Mouse (Mus musculus) forebrain, postnatal 0 days (tissue): ENCODE results near the gene Gm9821. TPM values are rescaled to one million over a fixed set of nuclear protein-coding genes. Genes with fewer than 3 reads are reported as not detected.

Experiments used
- ATAC-seq: fragments of 200-750 bp; cut with Nextera tagmentation; 2 replicates; pipeline ENCODE4 v1.8.0; 2017; ENCODE audit warnings: mild to moderate bottlenecking, moderate library complexity
- DNase-seq: peaks from one replicate; pipeline ENCODE4 v3.0.0-alpha.2; 2015
- H3K27ac ChIP-seq: fragments of 300-500 bp; sonication (generic); 2 replicates; pipeline ENCODE4 v1.5.1; 2014; ENCODE audit warnings: low read depth, mild to moderate bottlenecking, antibody characterized with exemption, low read length, moderate library complexity, mixed read lengths
- H3K27me3 ChIP-seq: fragments of 300-500 bp; sonication (generic); 2 replicates; pipeline ENCODE4 v1.6.1; 2014; ENCODE audit warnings: mild to moderate bottlenecking, low read length, mixed read lengths; ENCODE audit not compliant: insufficient read depth
- H3K36me3 ChIP-seq: fragments of 300-500 bp; sonication (generic); 2 replicates; pipeline ENCODE4 v1.6.1; 2014; ENCODE audit warnings: mild to moderate bottlenecking, moderate library complexity; ENCODE audit not compliant: insufficient read depth
- H3K4me1 ChIP-seq: fragments of 300-500 bp; sonication (generic); 2 replicates; pipeline ENCODE4 v1.6.1; 2014; ENCODE audit warnings: antibody characterized with exemption; ENCODE audit not compliant: insufficient read depth
- H3K4me2 ChIP-seq: fragments of 300-500 bp; sonication (generic); 2 replicates; pipeline ENCODE4 v1.6.1; 2014; ENCODE audit warnings: low read depth, mild to moderate bottlenecking, moderate library complexity
- H3K4me3 ChIP-seq: fragments of 300-500 bp; sonication (generic); 2 replicates; pipeline ENCODE4 v1.5.1; 2014; ENCODE audit warnings: low read depth, low read length, mixed read lengths
- H3K9ac ChIP-seq: fragments of 300-500 bp; sonication (generic); 2 replicates; pipeline ENCODE4 v1.6.1; 2014; ENCODE audit warnings: mild to moderate bottlenecking
- H3K9me3 ChIP-seq: fragments of 300-500 bp; sonication (generic); 2 replicates; pipeline ENCODE4 v1.6.1; 2016; ENCODE audit warnings: low read length
- CTCF ChIP-seq: sonication (generic); IDR thresholded peaks from 2 replicates; pipeline ENCODE4 v1.5.1; 2016; ENCODE audit warnings: antibody characterized with exemption, control low read depth, low read depth
- WGBS: fragments of 180-500 bp; shearing (Covaris S2); extraction: QIAGEN DNeasy Blood & Tissue Kit; methylation state at CpG from one replicate; pipeline ENCODE4 v1.1.7; 2014; 5-methylcytosine and 5-hydroxymethylcytosine counted together
- polyA plus RNA-seq: library from polyadenylated mRNA; unstranded; fragments of >200 nt; fragmentation: Nextera tagmentation; extraction: Ambion mirVana; gene quantifications from 2 replicates; pipeline ENCODE4 v1.2.1, GENCODE M21; 2015
- total RNA-seq: library from RNA; depleted of rRNA; stranded (reverse); fragments of >200 nt; gene quantifications from 2 replicates; pipeline ENCODE4 v1.2.3, GENCODE M21; 2014

Gene Gm9821
- total and polyA plus RNA-seq, 2 experiments from 2014 or later: not detected

DNA sequence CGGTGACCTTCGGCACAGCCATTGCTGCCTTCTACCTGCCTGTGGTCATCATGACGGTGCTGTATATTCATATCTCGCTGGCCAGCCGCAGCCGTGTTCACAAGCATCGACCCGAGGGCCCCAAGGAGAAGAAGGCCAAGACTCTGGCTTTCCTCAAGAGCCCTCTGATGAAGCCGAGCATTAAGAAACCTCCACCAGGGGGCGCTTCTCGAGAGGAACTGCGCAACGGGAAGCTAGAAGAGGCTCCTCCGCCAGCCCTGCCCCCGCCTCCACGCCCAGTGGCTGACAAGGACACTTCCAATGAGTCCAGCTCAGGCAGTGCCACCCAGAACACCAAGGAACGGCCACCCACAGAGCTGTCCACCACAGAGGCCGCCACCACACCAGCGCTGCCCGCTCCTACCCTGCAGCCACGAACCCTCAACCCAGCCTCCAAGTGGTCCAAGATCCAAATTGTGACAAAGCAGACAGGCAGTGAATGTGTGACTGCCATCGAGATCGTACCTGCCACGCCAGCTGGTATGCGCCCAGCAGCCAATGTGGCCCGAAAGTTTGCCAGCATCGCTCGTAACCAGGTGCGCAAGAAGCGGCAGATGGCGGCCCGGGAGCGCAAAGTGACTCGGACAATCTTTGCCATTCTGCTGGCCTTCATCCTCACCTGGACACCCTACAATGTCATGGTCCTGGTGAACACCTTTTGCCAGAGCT is 17.5 kb upstream of the Gm9821 start:
- ATAC-seq: no peak
- Histone ChIP-seq H3K9me3 (no peaks in the 10 kb centered on the region), H3K27ac (no peak overlapping the region), H3K4me2 (no peak overlapping the region), H3K27me3 (peaks cover 11% of the 10 kb centered on the region), H3K4me1 (peaks cover 7% of the 10 kb centered on the region; the same call in 1 of the 2 replicates), H3K4me3 (no peak overlapping the region), H3K36me3 (no peaks in the 10 kb centered on the region), H3K9ac (no peak overlapping the region)
- no peak for DNase-seq
- 49% methylated on average over 34 of the region's 34 CpGs for WGBS
- TF ChIP-seq CTCF: peak; percentile 66

GRCm38 (mm10) chr2:91928534-91929350 is 16.8 kb upstream of the Gm9821 start:
- WGBS: 78% methylated on average over 23 of the region's 23 CpGs

GRCm38 (mm10) chr2:91929455-91929854 is 16.0 kb upstream of the Gm9821 start:
- no peak overlapping the region for H3K4me3 ChIP-seq
- H3K27me3 ChIP-seq: no peaks in the 10 kb centered on the region
- H3K4me2 ChIP-seq: peak overlapping the region; percentile 80; the same call in 1 of the 2 replicates
- H3K36me3 ChIP-seq: no peaks in the 10 kb centered on the region; the same call in 1 of the 2 replicates
- no peak for TF ChIP-seq CTCF
- no peaks in the 10 kb centered on the region for H3K9me3 ChIP-seq
- DNase-seq: no peak
- peaks cover 7% of the 10 kb centered on the region; the same call in 1 of the 2 replicates for H3K4me1 ChIP-seq
- no peak overlapping the region for H3K27ac ChIP-seq
- no peak for ATAC-seq
- WGBS: 54% methylated on average over 3 of the region's 3 CpGs
- H3K9ac ChIP-seq: no peak overlapping the region

More at GRCm38 (mm10) chr2:91928534-91929350, 16.8 kb upstream of the Gm9821 start:
- H3K27me3 ChIP-seq: peaks cover 4% of the 10 kb centered on the region; the same call in 1 of the 2 replicates
- ATAC-seq: no peak
- H3K4me3 ChIP-seq: no peak overlapping the region
- H3K36me3 ChIP-seq: no peaks in the 10 kb centered on the region
- TF ChIP-seq CTCF: no peak
- no peak for DNase-seq
- H3K9ac ChIP-seq: no peak overlapping the region
- no peak overlapping the region for H3K27ac ChIP-seq
- H3K4me2 ChIP-seq: no peak overlapping the region
- peaks cover 7% of the 10 kb centered on the region; the same call in 1 of the 2 replicates for H3K4me1 ChIP-seq
- no peaks in the 10 kb centered on the region for H3K9me3 ChIP-seq

GRCm38 (mm10) chr2:91929936-91930335 is 15.6 kb upstream of the Gm9821 start:
- Histone ChIP-seq H3K9ac (no peak overlapping the region), H3K27ac (no peak overlapping the region), H3K9me3 (no peaks in the 10 kb centered on the region), H3K27me3 (no peaks in the 10 kb centered on the region), H3K36me3 (peaks cover 4% of the 10 kb centered on the region; the same call in 1 of the 2 replicates), H3K4me3 (peak overlapping the region; percentile 49; the same call in 1 of the 2 replicates), H3K4me2 (peak overlapping the region; percentile 80), H3K4me1 (peaks cover 7% of the 10 kb centered on the region; the same call in 1 of the 2 replicates)
- TF ChIP-seq CTCF: peak; percentile 78
- no peak for ATAC-seq
- DNase-seq: no peak
- 11% methylated on average over 12 of the region's 12 CpGs for WGBS

GRCm38 (mm10) chr2:91930761-91931291 is 14.7 kb upstream of the Gm9821 start:
- Histone ChIP-seq H3K27ac (peak overlapping the region; percentile 17; the same call in 1 of the 2 replicates), H3K27me3 (no peaks in the 10 kb centered on the region), H3K9me3 (no peaks in the 10 kb centered on the region), H3K9ac (peak overlapping the region; percentile 75), H3K36me3 (peaks cover 13% of the 10 kb centered on the region; the same call in 1 of the 2 replicates), H3K4me3 (peak overlapping the region; percentile 49), H3K4me1 (peaks cover 7% of the 10 kb centered on the region; the same call in 1 of the 2 replicates), H3K4me2 (peak overlapping the region; percentile 80)
- ATAC-seq: no peak
- WGBS: 6% methylated on average over 23 of the region's 23 CpGs
- no peak for TF ChIP-seq CTCF
- DNase-seq: no peak

GRCm38 (mm10) chr2:91931328-91932159 is 14.0 kb upstream of the Gm9821 start:
- peaks cover 19% of the 10 kb centered on the region for H3K36me3 ChIP-seq
- H3K9me3 ChIP-seq: no peaks in the 10 kb centered on the region
- 0 out of 2 replicates have a peak, but pooled peaks have one; percentile 4 for TF ChIP-seq CTCF
- 3% methylated on average over 50 of the region's 50 CpGs for WGBS
- peak overlapping the region; percentile 49 for H3K4me3 ChIP-seq
- H3K4me1 ChIP-seq: peaks cover 7% of the 10 kb centered on the region; the same call in 1 of the 2 replicates
- H3K4me2 ChIP-seq: peak overlapping the region; percentile 80
- peak overlapping the region; percentile 75 for H3K9ac ChIP-seq
- peak; percentile 72 for ATAC-seq
- H3K27ac ChIP-seq: peak overlapping the region; percentile 17
- DNase-seq: peak; percentile 70
- no peaks in the 10 kb centered on the region for H3K27me3 ChIP-seq
